Mouse (Mus musculus) megakaryocyte, embryonic 14.5 days (primary cell): ENCODE results near the gene Pbx3. TPM values are rescaled to one million over a fixed set of nuclear protein-coding genes. Genes with fewer than 3 reads are reported as not detected.

Experiments used
- H3K27me3 ChIP-seq: replicated peaks from 2 replicates; pipeline ENCODE3; 2012; ENCODE audit warnings: inconsistent platforms
- H3K36me3 ChIP-seq: replicated peaks from 2 replicates; pipeline ENCODE3; 2012; ENCODE audit warnings: low read length, inconsistent platforms, mixed read lengths
- H3K4me1 ChIP-seq: 2 replicates; pipeline ENCODE4 v1.6.1; 2012; ENCODE audit warnings: inconsistent platforms
- H3K4me3 ChIP-seq: replicated peaks from 2 replicates; pipeline ENCODE3; 2012; ENCODE audit warnings: moderate library complexity, mild to moderate bottlenecking, inconsistent platforms
- H3K9me3 ChIP-seq: 2 replicates; pipeline ENCODE4 v1.6.1; 2012; ENCODE audit warnings: inconsistent platforms
- FLI1 ChIP-seq: IDR thresholded peaks from 2 replicates; pipeline ENCODE4 v1.6.1; 2012; ENCODE audit warnings: low read length, inconsistent platforms, mixed read lengths
- GATA1 ChIP-seq: IDR thresholded peaks from 3 replicates; pipeline ENCODE4 v1.6.1; 2012; ENCODE audit warnings: mixed read lengths, low read length, inconsistent platforms, borderline replicate concordance
- polyA plus RNA-seq: library from polyadenylated mRNA; stranded (reverse); fragments of >175 nt; gene quantifications from 2 replicates; pipeline ENCODE4 v1.2.3, GENCODE M21; 2012; ENCODE audit warnings: low replicate concordance; ENCODE audit not compliant: insufficient read depth

The Pbx3 gene
- polyA plus RNA-seq, 1 experiment, result 8.4 TPM

- peaks cover 85% of the 10 kb centered on the region for H3K27me3 ChIP-seq
- H3K36me3 ChIP-seq, result no peaks in the 10 kb centered on the region
Observed at GRCm38 (mm10) chr2:34157746-34158145, 215.2 kb downstream of the Pbx3 start.

GRCm38 (mm10) chr2:34154833-34155232 lies 218.1 kb downstream of the Pbx3 start:
- TF ChIP-seq GATA1 (no peak), FLI1 (no peak)
- Histone ChIP-seq H3K36me3 (no peaks in the 10 kb centered on the region), H3K4me1 (no peaks in the 10 kb centered on the region), H3K4me3 (no peak overlapping the region), H3K27me3 (peaks cover 87% of the 10 kb centered on the region), H3K9me3 (no peaks in the 10 kb centered on the region)

More at GRCm38 (mm10) chr2:34157746-34158145, 215.2 kb downstream of the Pbx3 start:
- TF ChIP-seq FLI1, result no peak
- TF ChIP-seq GATA1, result no peak
- H3K4me1 ChIP-seq, result no peaks in the 10 kb centered on the region
- no peak overlapping the region for H3K4me3 ChIP-seq
- no peaks in the 10 kb centered on the region for H3K9me3 ChIP-seq

GRCm38 (mm10) chr2:34153336-34153735 lies 219.6 kb downstream of the Pbx3 start:
- TF ChIP-seq GATA1, result no peak
- no peak for TF ChIP-seq FLI1

GRCm38 (mm10) chr2:34150560-34150959 lies 222.4 kb downstream of the Pbx3 start:
- Histone ChIP-seq H3K36me3 (no peaks in the 10 kb centered on the region), H3K4me1 (no peaks in the 10 kb centered on the region), H3K9me3 (peaks cover 7% of the 10 kb centered on the region), H3K27me3 (peaks cover 87% of the 10 kb centered on the region), H3K4me3 (no peak overlapping the region)
- TF ChIP-seq FLI1 (no peak), GATA1 (no peak)

More at GRCm38 (mm10) chr2:34153336-34153735, 219.6 kb downstream of the Pbx3 start:
- H3K36me3 ChIP-seq, result no peaks in the 10 kb centered on the region
- H3K4me3 ChIP-seq, result no peak overlapping the region
- no peaks in the 10 kb centered on the region for H3K4me1 ChIP-seq
- no peaks in the 10 kb centered on the region for H3K9me3 ChIP-seq
- H3K27me3 ChIP-seq, result peaks cover 86% of the 10 kb centered on the region

- H3K9me3 ChIP-seq, result peaks cover 10% of the 10 kb centered on the region
- no peaks in the 10 kb centered on the region for H3K36me3 ChIP-seq
- H3K27me3 ChIP-seq, result peaks cover 86% of the 10 kb centered on the region
- TF ChIP-seq GATA1 (no peak), FLI1 (no peak)
- H3K4me3 ChIP-seq, result no peak overlapping the region
- no peaks in the 10 kb centered on the region for H3K4me1 ChIP-seq
Observed at GRCm38 (mm10) chr2:34148214-34148613, 224.7 kb downstream of the Pbx3 start.

- peaks cover 89% of the 10 kb centered on the region for H3K27me3 ChIP-seq
- TF ChIP-seq GATA1 (no peak), FLI1 (no peak)
- H3K4me1 ChIP-seq, result no peaks in the 10 kb centered on the region
- H3K9me3 ChIP-seq, result peaks cover 10% of the 10 kb centered on the region
- H3K36me3 ChIP-seq, result no peaks in the 10 kb centered on the region
- no peak overlapping the region for H3K4me3 ChIP-seq
Observed at GRCm38 (mm10) chr2:34147476-34147875, 225.5 kb downstream of the Pbx3 start.

DNA sequence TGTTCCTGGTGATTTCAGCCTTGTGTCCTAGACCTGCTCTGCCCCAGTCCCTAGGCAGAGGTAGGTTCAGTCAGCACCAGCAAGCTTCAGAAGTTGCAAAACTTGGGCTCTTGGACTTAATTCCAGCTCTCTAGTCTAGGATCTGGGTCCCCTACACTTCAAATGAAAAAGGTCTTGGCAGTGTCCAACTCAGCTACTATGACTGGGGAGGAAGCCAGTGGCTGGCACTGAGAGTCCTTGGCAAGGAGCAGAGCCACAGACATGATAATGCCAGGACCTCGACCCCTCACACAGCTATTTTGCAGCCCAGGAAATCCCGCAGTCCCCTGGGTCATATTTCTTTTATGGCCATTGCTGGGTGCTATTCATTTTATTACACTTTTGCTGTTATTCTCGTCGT lies 225.9 kb downstream of the Pbx3 start:
- peaks cover 10% of the 10 kb centered on the region for H3K9me3 ChIP-seq
- no peak overlapping the region for H3K4me3 ChIP-seq
- H3K27me3 ChIP-seq, result peaks cover 89% of the 10 kb centered on the region
- H3K36me3 ChIP-seq, result no peaks in the 10 kb centered on the region
- TF ChIP-seq GATA1 (no peak), FLI1 (no peak)
- no peaks in the 10 kb centered on the region for H3K4me1 ChIP-seq

GRCm38 (mm10) chr2:34146431-34146830 lies 226.5 kb downstream of the Pbx3 start:
- H3K4me3 ChIP-seq, result no peak overlapping the region
- TF ChIP-seq FLI1 (no peak), GATA1 (no peak)
- peaks cover 89% of the 10 kb centered on the region for H3K27me3 ChIP-seq
- peaks cover 13% of the 10 kb centered on the region for H3K9me3 ChIP-seq
- H3K4me1 ChIP-seq, result no peaks in the 10 kb centered on the region
- H3K36me3 ChIP-seq, result no peaks in the 10 kb centered on the region

- peaks cover 95% of the 10 kb centered on the region for H3K27me3 ChIP-seq
- TF ChIP-seq FLI1 (no peak), GATA1 (no peak)
- peaks cover 16% of the 10 kb centered on the region for H3K4me1 ChIP-seq
- H3K36me3 ChIP-seq, result no peaks in the 10 kb centered on the region
- H3K4me3 ChIP-seq, result peak overlapping the region; percentile 38
- H3K9me3 ChIP-seq, result peaks cover 18% of the 10 kb centered on the region
Observed at GRCm38 (mm10) chr2:34139470-34140158, 233.3 kb downstream of the Pbx3 start.

- Histone ChIP-seq H3K4me3 (no peak overlapping the region), H3K4me1 (peaks cover 15% of the 10 kb centered on the region), H3K27me3 (peaks cover 94% of the 10 kb centered on the region), H3K9me3 (peaks cover 4% of the 10 kb centered on the region), H3K36me3 (no peaks in the 10 kb centered on the region)
- no peak for TF ChIP-seq GATA1
Observed at GRCm38 (mm10) chr2:34135316-34135715, 237.6 kb downstream of the Pbx3 start.

GRCm38 (mm10) chr2:34132751-34133150 lies 240.2 kb downstream of the Pbx3 start:
- Histone ChIP-seq H3K36me3 (no peaks in the 10 kb centered on the region), H3K9me3 (peaks cover 4% of the 10 kb centered on the region), H3K4me1 (no peaks in the 10 kb centered on the region), H3K4me3 (no peak overlapping the region), H3K27me3 (peaks cover 93% of the 10 kb centered on the region)
- no peak for TF ChIP-seq GATA1
- no peak for TF ChIP-seq FLI1
